Mouse (Mus musculus) adrenal gland, postnatal 36 days (tissue): ENCODE data around the gene Galntl5. TPM values are rescaled to one million over a fixed set of nuclear protein-coding genes. Genes with fewer than 3 reads are reported as not detected.
"Not testable (repeated sequence)": the region's sequence is repeated elsewhere in the genome, so short reads cannot be mapped to it uniquely, and the experiment has no call there.

ENCODE experiments used
- DNase-seq, 2 experiments: peaks; one replicate each; pipeline ENCODE4 v3.0.0; 2021; ENCODE audit warnings: mixed read lengths in 1 of 2
- total RNA-seq, 2 experiments: library from RNA; stranded (reverse); gene quantifications; 2 replicates each; pipeline ENCODE4 v1.2.3; 2021

Gene Galntl5
- total RNA-seq, 2 experiments from 2014 or later: not detected

GRCm38 (mm10) chr5:25190521-25190920, 9.3 kb downstream of the Galntl5 start:
- DNase-seq: peak; percentile 21 to 47

DNA sequence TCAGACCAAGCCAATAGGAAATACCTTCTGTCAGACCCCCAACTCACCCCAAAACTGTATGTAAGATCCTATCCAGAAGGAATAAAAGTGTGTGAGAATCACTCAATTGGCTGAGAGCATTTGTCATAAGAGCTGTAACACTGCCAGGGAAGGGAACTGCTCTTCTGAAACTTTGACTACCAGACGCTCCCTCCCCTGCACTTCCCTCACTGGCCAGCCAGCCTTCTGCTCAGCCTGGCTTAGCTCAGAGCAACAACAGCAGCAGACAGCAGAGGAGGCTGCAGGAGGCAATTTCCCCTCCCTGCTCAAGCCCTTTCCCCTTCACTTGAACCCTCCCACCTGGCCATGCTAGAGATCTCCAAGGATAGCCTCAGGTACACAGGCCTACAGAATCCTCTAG, 30.6 kb downstream of the Galntl5 start:
- DNase-seq: no peak

DNA sequence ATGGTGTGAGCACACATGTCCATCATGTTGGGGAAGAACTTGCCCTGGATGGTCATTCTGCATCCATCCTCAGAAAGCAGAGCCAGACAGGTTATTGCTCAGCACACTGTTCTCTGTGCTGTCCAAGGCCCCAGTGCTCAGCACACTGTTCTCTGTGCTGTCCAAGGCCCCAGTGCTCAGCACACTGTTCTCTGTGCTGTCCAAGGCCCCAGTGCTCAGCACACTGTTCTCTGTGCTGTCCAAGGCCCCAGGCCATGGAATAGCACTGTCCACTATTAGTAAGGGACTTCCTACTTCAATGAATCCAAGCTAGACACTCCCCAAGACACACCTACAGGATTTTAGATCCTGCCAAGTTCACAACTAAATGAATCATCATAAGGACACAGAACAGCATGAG, 32.0 kb downstream of the Galntl5 start:
- DNase-seq: peak in 1 of 2 experiments; percentile 9

GRCm38 (mm10) chr5:25215006-25215405, 33.7 kb downstream of the Galntl5 start:
- no peak for DNase-seq

GRCm38 (mm10) chr5:25221604-25222003, 40.3 kb downstream of the Galntl5 start, which contains the start of gene Galnt11:
Galnt11 (plus strand) TSS chr5:25221904.
- no peak for DNase-seq

- peak; percentile 91 for DNase-seq
Measured at GRCm38 (mm10) chr5:25222752-25223702, 41.8 kb downstream of the Galntl5 start, which contains the start of gene E130116L18Rik. E130116L18Rik (minus strand) TSS chr5:25223153.

DNA sequence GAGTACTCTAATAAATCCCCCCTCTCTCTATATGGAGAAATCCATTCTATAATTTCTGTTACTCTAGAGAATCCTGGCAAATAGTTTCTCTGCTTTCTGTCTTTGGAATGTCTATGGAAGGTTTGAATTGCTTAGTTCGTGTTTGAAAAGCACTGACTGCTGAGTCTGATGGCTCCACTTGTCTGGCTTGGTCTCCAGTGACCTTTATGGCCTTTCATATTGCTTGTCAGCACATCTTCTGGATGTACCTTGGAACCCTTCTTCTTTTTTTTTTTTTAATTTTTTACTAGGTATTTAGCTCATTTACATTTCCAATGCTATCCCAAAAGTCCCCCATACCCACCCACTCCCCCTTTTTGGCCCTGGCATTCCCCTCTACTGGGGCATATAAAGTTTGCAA, 43.1 kb downstream of the Galntl5 start:
- not testable (repeated sequence) for DNase-seq

- no peak for DNase-seq
Measured at GRCm38 (mm10) chr5:25243101-25243500, 61.8 kb downstream of the Galntl5 start.

- no peak for DNase-seq
Measured at GRCm38 (mm10) chr5:25245806-25246472, 64.7 kb downstream of the Galntl5 start.

DNA sequence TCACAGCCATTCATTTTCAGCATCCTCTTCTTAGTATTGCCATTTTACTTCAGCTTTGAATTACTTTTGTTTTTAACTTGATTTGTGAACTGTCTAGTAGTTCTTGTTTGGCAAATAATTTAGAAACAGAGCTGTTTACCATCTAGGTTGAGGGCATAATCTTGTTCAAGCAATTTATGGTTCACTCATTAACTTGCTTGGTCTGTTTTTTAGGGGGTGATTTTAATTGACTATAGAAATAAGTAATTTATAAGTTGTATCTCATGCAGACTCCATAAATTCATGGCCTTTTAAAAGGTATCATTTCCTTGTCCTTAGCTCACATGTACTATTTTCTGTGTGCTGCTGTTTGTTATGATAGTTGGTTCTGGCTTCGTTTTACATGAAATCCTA, 65.2 kb downstream of the Galntl5 start:
- no peak for DNase-seq

DNA sequence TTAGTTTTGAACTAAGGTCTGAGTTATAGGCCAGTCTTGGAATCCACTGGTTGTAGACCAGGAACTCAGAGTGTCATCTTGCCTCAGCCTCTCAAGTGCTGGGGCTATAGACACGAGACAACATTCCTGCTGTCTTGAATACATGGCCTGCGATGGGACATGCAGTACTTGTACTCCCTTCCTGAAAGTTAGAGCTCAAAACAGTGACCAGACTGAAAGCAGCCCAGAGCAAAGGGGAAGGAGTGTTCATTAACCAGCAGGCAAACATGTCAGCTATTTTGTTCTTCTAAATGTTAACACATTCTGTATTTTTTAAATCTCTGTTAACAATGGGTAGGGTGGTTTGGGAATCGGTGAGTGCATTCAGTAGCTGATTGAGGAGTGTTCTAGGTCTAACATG, 65.8 kb downstream of the Galntl5 start:
- no peak for DNase-seq

DNA sequence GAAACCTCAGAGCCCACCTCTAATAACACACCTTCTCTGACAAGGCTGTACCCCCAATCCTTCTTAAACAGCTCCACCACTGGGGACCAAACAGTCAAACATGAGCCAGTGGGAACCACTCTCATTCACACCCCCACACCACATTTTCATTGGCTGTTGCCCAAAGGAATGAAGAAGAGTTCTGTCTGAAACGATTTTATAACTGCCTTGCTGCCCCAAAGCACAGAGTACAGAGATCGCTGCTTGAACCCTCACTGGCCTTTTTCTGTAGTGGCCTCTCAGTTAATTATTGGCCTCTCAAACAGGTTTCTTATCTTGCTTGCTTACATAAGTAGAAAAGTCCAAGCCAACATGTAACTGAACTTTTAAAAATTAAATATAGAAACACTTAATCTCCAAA, 71.2 kb downstream of the Galntl5 start:
- DNase-seq: no peak

DNA sequence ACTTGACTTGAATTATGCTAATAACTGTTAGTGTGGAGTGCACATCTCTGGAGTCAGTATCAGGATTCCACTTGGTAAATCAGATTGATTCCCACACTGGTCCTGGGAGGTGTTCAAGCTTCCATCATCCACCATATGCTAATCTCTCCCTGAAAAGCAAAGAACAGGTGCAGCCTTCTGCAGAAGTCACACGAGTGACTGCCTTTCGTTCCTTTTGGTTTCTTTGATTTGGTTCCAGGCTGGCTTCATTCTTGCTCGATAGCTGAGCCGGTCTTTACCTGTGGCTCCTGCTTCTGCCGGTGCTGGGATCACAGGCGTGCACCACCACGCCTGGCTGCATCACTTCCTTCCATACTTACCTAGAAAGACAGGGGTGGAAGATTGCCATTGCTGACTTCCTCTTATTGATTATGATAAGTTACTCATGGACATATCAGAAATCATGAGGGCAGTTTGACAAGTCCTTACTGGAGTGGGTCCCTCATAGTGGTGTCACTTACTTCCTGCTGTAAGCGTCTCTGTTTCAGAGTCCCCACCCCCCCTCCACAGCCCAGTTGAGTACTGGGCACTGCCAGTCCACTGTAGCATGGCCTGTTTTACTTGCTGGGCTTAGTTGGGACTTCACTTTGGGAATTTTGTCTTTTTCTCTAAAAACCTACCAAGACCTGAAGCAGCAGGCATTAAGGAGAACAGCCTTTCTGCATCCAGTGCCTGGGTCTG, 71.7 kb downstream of the Galntl5 start:
- no peak for DNase-seq

GRCm38 (mm10) chr5:25254491-25254890, 73.2 kb downstream of the Galntl5 start:
- no peak for DNase-seq

DNA sequence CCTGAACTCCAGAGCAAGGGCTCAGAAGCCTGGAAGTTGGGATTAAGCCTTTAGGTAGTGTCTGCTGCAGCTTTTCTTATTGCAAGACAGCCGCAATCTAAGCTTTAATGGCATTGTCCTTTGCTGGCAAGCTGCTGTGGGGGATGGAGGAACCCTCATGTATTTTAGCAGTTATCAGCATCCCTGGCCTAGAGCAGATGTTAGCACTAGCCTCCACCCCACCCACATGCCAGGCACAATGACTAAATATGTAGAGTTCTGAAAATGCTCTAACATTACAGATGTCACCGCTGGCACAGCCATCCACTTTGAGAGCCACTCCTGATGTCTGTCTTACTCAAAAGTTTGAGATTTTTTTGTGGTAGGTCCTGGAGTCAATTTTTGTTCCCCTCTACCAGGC, 75.4 kb downstream of the Galntl5 start:
- DNase-seq: no peak

- DNase-seq: no peak
Measured at GRCm38 (mm10) chr5:25261452-25261851, 80.2 kb downstream of the Galntl5 start.

DNA sequence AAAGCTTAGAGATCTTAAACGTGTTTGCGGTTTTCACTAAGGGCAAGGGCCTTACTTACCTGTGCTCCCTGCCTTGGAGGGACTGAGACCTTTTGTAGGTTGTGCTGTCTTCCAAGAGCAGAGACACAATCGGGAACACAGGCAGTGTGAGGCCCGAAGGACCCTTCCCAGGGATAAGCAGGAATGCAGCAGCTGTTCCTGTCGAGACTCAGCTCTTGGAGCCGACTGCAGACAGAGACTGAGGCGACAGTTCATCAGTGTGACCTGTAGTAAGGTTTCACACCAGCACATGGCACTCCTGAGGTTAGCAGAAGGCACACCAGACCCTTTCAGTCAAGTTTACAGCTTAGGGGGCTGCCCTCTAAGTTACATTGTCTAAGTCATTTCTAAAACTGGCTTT, 81.0 kb downstream of the Galntl5 start:
- DNase-seq: no peak

GRCm38 (mm10) chr5:25268258-25268888, 87.1 kb downstream of the Galntl5 start:
- no peak for DNase-seq
